Comparison of ENCODE assay signal across 25 mouse cellular contexts in genomic region chr4:107166700-107167099, GRCm38 (mm10). TPM values are rescaled to one million over a fixed set of nuclear protein-coding genes. Genes with fewer than 3 reads are reported as not detected.
"Had no signal": no experiment of that assay in that cellular context is flagged by ENCODE, and none has a peak within 500 bp of the region (broad histone marks: within the 10 kb centered on the region; RNA-seq: fewer than 3 reads in every experiment).

No protein-coding gene starts in this region.

- ATAC-seq: liver, postnatal 0 days; lung, postnatal 0 days; midbrain, embryonic 16.5 days had no signal

- H3K27ac ChIP-seq: liver, embryonic 15.5 days; lung, embryonic 15.5 days; midbrain, embryonic 10.5 days; midbrain, embryonic 12.5 days; neural tube, embryonic 13.5 days; neural tube, embryonic 15.5 days had no signal

- H3K9me3 ChIP-seq: liver, embryonic 15.5 days; lung, embryonic 15.5 days; megakaryocyte, embryonic 14.5 days; midbrain, embryonic 10.5 days; midbrain, embryonic 12.5 days; neural tube, embryonic 13.5 days; neural tube, embryonic 15.5 days had no signal

- H3K4me1 ChIP-seq: midbrain, embryonic 12.5 days had no signal

- H3K9ac ChIP-seq: liver, embryonic 15.5 days; liver, postnatal 0 days; lung, embryonic 15.5 days; midbrain, embryonic 12.5 days; neural tube, embryonic 13.5 days; neural tube, embryonic 15.5 days had no signal

- H3K4me3 ChIP-seq: liver, embryonic 15.5 days; lung, embryonic 15.5 days; megakaryocyte, embryonic 14.5 days; midbrain, embryonic 10.5 days; midbrain, embryonic 12.5 days; myocyte; neural tube, embryonic 13.5 days; neural tube, embryonic 15.5 days had no signal

- DNase-seq: liver, postnatal 0 days; lung, adult 2 months; lung, postnatal 4 days; midbrain, embryonic 14.5 days; retina, postnatal 1 day; right cerebral cortex, adult 18-20 months; right cerebral cortex, postnatal 25 days; right cerebral cortex, postnatal 4 days; spleen, adult 18-20 months; thymus, adult 18-20 months; thymus, postnatal 14 days; thymus, postnatal 36 days had no signal

- H3K27me3 ChIP-seq: liver, embryonic 15.5 days; lung, embryonic 15.5 days; megakaryocyte, embryonic 14.5 days; midbrain, embryonic 12.5 days; neural tube, embryonic 13.5 days; neural tube, embryonic 15.5 days had no signal

RNA-seq across cellular contexts. Expression of gene Ldlrad1, which starts 42.3 kb away (rescaled TPM):
- polyA plus RNA-seq: liver, embryonic 15.5 days; liver, postnatal 0 days; lung, embryonic 15.5 days; midbrain, embryonic 10.5 days; midbrain, embryonic 12.5 days; midbrain, embryonic 14.5 days; midbrain, embryonic 16.5 days; myocyte; neural tube, embryonic 11.5 days; neural tube, embryonic 13.5 days; neural tube, embryonic 15.5 days; stomach, embryonic 14.5 days; stomach, embryonic 16.5 days had no signal
